Comparison of ENCODE assay signal across 14 mouse cellular contexts in the genomic region with DNA sequence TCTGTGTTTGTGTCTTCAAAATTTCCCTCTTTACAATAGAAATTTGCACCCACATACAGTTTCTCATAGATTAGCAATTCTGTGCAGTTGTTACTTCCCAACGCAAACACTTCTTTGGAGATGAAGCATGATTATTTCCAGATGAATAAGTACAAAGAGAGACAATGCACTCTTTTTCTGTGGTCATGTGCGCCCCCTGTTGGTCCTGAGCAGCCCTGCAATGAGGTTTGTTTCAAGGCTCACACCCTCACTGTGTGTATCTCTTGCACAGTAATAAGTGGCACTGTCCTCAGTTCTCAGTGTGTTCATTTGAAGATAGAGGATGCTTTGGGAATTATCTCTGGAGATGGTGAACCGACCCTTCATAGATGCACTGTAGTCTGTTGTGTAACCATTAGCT.
A peak's percentile ranks its signal among the peaks of the same experiment; 100 is the strongest.
DNase-seq lines count a peak whose midpoint lies in the region; ATAC-seq and TF ChIP-seq lines count a peak whose summit lies in the region.
"Had no signal": no experiment of that assay in that cellular context is flagged by ENCODE, and none has a peak within 500 bp of the region (broad histone marks: within the 10 kb centered on the region; RNA-seq: fewer than 3 reads in every experiment).

No protein-coding gene starts in this region.

- TF ChIP-seq POLR2A in liver, adult 2 months (IDR thresholded peaks at IDR 0.05; ENCODE audit: extremely low read depth, insufficient read depth, low read length) = no peak
- TF ChIP-seq POLR2A in ES-Bruce4 (IDR thresholded peaks at IDR 0.05; ENCODE audit: insufficient read depth, low read length) = no peak

- no peaks in the 10 kb centered on the region for H3K4me1 ChIP-seq in liver, adult 2 months (ENCODE audit: control insufficient read depth, insufficient read depth, low read length)
- H3K4me1 ChIP-seq in ES-Bruce4 (ENCODE audit: control insufficient read depth, insufficient read depth, low read length) = no peaks in the 10 kb centered on the region
- no peaks in the 10 kb centered on the region for H3K4me1 ChIP-seq in heart, embryonic 10.5 days
- H3K4me1 ChIP-seq: hindbrain, embryonic 15.5 days; stomach, embryonic 15.5 days had no signal

- H3K9me3 ChIP-seq in ES-Bruce4 (replicated peaks; ENCODE audit: control insufficient read depth, insufficient read depth, low read length, poor library complexity, severe bottlenecking) = no peaks in the 10 kb centered on the region
- H3K9me3 ChIP-seq in heart, embryonic 10.5 days = no peaks in the 10 kb centered on the region
- H3K9me3 ChIP-seq: stomach, embryonic 15.5 days had no signal

- POLR2A ChIA-PET in Patski (lab: Charles Lee) = no interaction called here

- H3K36me3 ChIP-seq in liver, adult 2 months (ENCODE audit: control insufficient read depth, insufficient read depth, low read length) = no peaks in the 10 kb centered on the region
- H3K36me3 ChIP-seq in ES-Bruce4 (ENCODE audit: control insufficient read depth, insufficient read depth, low read length, poor library complexity, severe bottlenecking) = no peaks in the 10 kb centered on the region
- H3K36me3 ChIP-seq in heart, embryonic 10.5 days = no peaks in the 10 kb centered on the region
- H3K36me3 ChIP-seq: hindbrain, embryonic 15.5 days; stomach, embryonic 15.5 days had no signal

- no peaks in the 10 kb centered on the region for H3K79me2 ChIP-seq in liver, adult 2 months (ENCODE audit: control insufficient read depth, insufficient read depth, low read length)

- no peak for ATAC-seq in Patski
- ATAC-seq in megakaryocyte progenitor cell, adult 5-6 weeks (replicated peaks; ENCODE audit: poor library complexity) = peak; percentile 76
- ATAC-seq: forebrain, postnatal 0 days had no signal

- 30% methylated on average over 3 of the region's 3 CpGs for WGBS in liver, adult 2 months
- WGBS in heart, embryonic 10.5 days = 25% methylated on average over 3 of the region's 3 CpGs

- no peak overlapping the region for H3K4me3 ChIP-seq in liver, adult 2 months (ENCODE audit: insufficient read depth, low read depth, low read length)
- H3K4me3 ChIP-seq in ES-Bruce4 (ENCODE audit: low read depth, low read length) = no peak overlapping the region
- no peak overlapping the region for H3K4me3 ChIP-seq in heart, embryonic 10.5 days
- H3K4me3 ChIP-seq: hindbrain, embryonic 15.5 days; layer of hippocampus, adult 2 months; stomach, embryonic 15.5 days had no signal

- TF ChIP-seq EP300 in ES-Bruce4 (IDR thresholded peaks at IDR 0.05; ENCODE audit: insufficient read depth, low read depth, low read length) = no peak

- no peak overlapping the region for H3K9ac ChIP-seq in liver, adult 2 months (ENCODE audit: low read depth, low read length)
- H3K9ac ChIP-seq in ES-Bruce4 (ENCODE audit: low read depth, poor library complexity, severe bottlenecking) = no peak overlapping the region
- H3K9ac ChIP-seq: forebrain, postnatal 0 days; hindbrain, embryonic 15.5 days; stomach, embryonic 15.5 days had no signal

- DNase-seq in liver, adult 2 months (ENCODE audit: extremely low read depth, low read depth, low spot score) = peak; percentile 8
- DNase-seq in liver (no peak), Patski (ENCODE audit: low read depth, low spot score) (no peak)
- DNase-seq in retina, postnatal 1 day = no peak
- no peak for DNase-seq in cerebellum, adult 11-12 months
- no peak for DNase-seq in heart, embryonic 10.5 days (ENCODE audit: low spot score)
- DNase-seq: adrenal gland, adult 2 months; forebrain, postnatal 0 days; gastrocnemius, postnatal 25 days had no signal

- peak; percentile 56; the same call in 1 of the 2 replicates for TF ChIP-seq CTCF in liver, adult 2 months (IDR thresholded peaks at IDR 0.05; ENCODE audit: low read depth, low read length)
- TF ChIP-seq CTCF in ES-Bruce4 (IDR thresholded peaks at IDR 0.05; ENCODE audit: low read depth, low read length) = peak; percentile 72
- peak; percentile 50 for TF ChIP-seq CTCF in Patski (IDR thresholded peaks at IDR 0.05)

- CTCF ChIA-PET in Patski (lab: Charles Lee) = no interaction called here

- H3K27ac ChIP-seq in liver, adult 2 months (replicated peaks; ENCODE audit: insufficient read depth, low read depth, low read length) = no peak overlapping the region
- H3K27ac ChIP-seq in ES-Bruce4 (ENCODE audit: insufficient read depth, low read length) = no peak overlapping the region
- H3K27ac ChIP-seq in heart, embryonic 10.5 days = no peak overlapping the region
- H3K27ac ChIP-seq: hindbrain, embryonic 15.5 days; layer of hippocampus, adult 2 months; stomach, embryonic 15.5 days had no signal

- H3K27me3 ChIP-seq in liver, adult 2 months (ENCODE audit: control insufficient read depth, insufficient read depth, low read length) = no peaks in the 10 kb centered on the region
- H3K27me3 ChIP-seq in ES-Bruce4 (ENCODE audit: control insufficient read depth, insufficient read depth, low read length, poor library complexity, severe bottlenecking) (no peaks in the 10 kb centered on the region), Patski (peaks cover 5% of the 10 kb centered on the region)
- H3K27me3 ChIP-seq in heart, embryonic 10.5 days (ENCODE audit: insufficient read depth, poor library complexity, severe bottlenecking) = no peaks in the 10 kb centered on the region
- H3K27me3 ChIP-seq: hindbrain, embryonic 15.5 days; stomach, embryonic 15.5 days had no signal

- in situ Hi-C loops in Patski (cut with MboI; ENCODE audit: low pct_unique_long_range_greater_than_20kb) = no loop called here
